Mouse (Mus musculus) cerebellum, adult 2 months (tissue): ENCODE data around the gene Fntb.

Experiments
- CTCF ChIP-seq: fragments of 200-500 bp; IDR thresholded peaks from 2 replicates; pipeline ENCODE4 v1.5.1; 2011; ENCODE audit warnings: low read depth, mild to moderate bottlenecking, control low read depth, low read length, moderate library complexity, borderline replicate concordance; ENCODE audit not compliant: insufficient read depth
- POLR2A ChIP-seq: fragments of 200-500 bp; IDR thresholded peaks from 2 replicates; pipeline ENCODE4 v1.6.1; 2011; ENCODE audit warnings: low read length, control low read depth, borderline replicate concordance; ENCODE audit not compliant: insufficient read depth

- no peak for TF ChIP-seq POLR2A
- TF ChIP-seq CTCF = no peak
These were observed 131.6 kb downstream of the Fntb start for GRCm38 (mm10) chr12:76897006-76897405.
